Mouse (Mus musculus) cerebellum, adult 2 months (tissue): ENCODE results near the gene Ralgapa1. TPM values are rescaled to one million over a fixed set of nuclear protein-coding genes. Genes with fewer than 3 reads are reported as not detected.
"Not testable (repeated sequence)": the region's sequence is repeated elsewhere in the genome, so short reads cannot be mapped to it uniquely, and the experiment has no call there.

Source experiments
- DNase-seq, 2 experiments: peaks; one replicate each; pipeline ENCODE4 v3.0.0; 2021
- H3K27ac ChIP-seq: fragments of 200-500 bp; 2 replicates; pipeline ENCODE4 v1.5.1; 2012; ENCODE audit warnings: low read length, control low read depth, inconsistent platforms; ENCODE audit not compliant: insufficient read depth
- H3K27me3 ChIP-seq: fragments of 200-500 bp; 2 replicates; pipeline ENCODE4 v1.6.1; 2012; ENCODE audit warnings: inconsistent platforms, mild to moderate bottlenecking, low read length, moderate library complexity; ENCODE audit not compliant: control insufficient read depth, insufficient read depth
- H3K4me1 ChIP-seq: fragments of 200-500 bp; 2 replicates; pipeline ENCODE4 v1.6.1; 2011; ENCODE audit warnings: low read length; ENCODE audit not compliant: control insufficient read depth, insufficient read depth
- H3K4me3 ChIP-seq: fragments of 200-500 bp; replicated peaks from 2 replicates; pipeline ENCODE3; 2011; ENCODE audit warnings: mild to moderate bottlenecking, low read depth, low read length, control low read depth; ENCODE audit not compliant: insufficient read depth
- CTCF ChIP-seq: fragments of 200-500 bp; IDR thresholded peaks from 2 replicates; pipeline ENCODE4 v1.5.1; 2011; ENCODE audit warnings: low read depth, mild to moderate bottlenecking, control low read depth, low read length, moderate library complexity, borderline replicate concordance; ENCODE audit not compliant: insufficient read depth
- POLR2A ChIP-seq: fragments of 200-500 bp; IDR thresholded peaks from 2 replicates; pipeline ENCODE4 v1.6.1; 2011; ENCODE audit warnings: low read length, control low read depth, borderline replicate concordance; ENCODE audit not compliant: insufficient read depth
- WGBS: fragments of 180-500 bp; shearing (Covaris S2); methylation state at CpG from one replicate; pipeline ENCODE4 v1.1.7; 2018; 5-methylcytosine and 5-hydroxymethylcytosine counted together
- polyA plus RNA-seq: library from polyadenylated mRNA; depleted of rRNA; stranded (reverse); fragments of >200 nt; gene quantifications from 2 replicates; pipeline ENCODE4 v1.2.3, GENCODE M21; 2012

Ralgapa1 gene
- polyA plus RNA-seq, 1 experiment, result 56.6 TPM

GRCm38 (mm10) chr12:55600503-55600994, 220.4 kb downstream of the Ralgapa1 start:
- no peak overlapping the region for H3K4me3 ChIP-seq
- peak in 1 of 2 experiments; percentile 15 for DNase-seq
- H3K27ac ChIP-seq, result no peak overlapping the region
- H3K4me1 ChIP-seq, result no peaks in the 10 kb centered on the region; the same call in 1 of the 2 replicates
- H3K27me3 ChIP-seq, result no peaks in the 10 kb centered on the region; the same call in 1 of the 2 replicates
- 8% methylated on average over 42 of the region's 42 CpGs for WGBS
- TF ChIP-seq POLR2A, result no peak
- no peak for TF ChIP-seq CTCF

- DNase-seq, result peak; percentile 17 to 25
- Histone ChIP-seq H3K27ac (no peak overlapping the region), H3K27me3 (no peaks in the 10 kb centered on the region; the same call in 1 of the 2 replicates), H3K4me3 (no peak overlapping the region), H3K4me1 (no peaks in the 10 kb centered on the region; the same call in 1 of the 2 replicates)
- WGBS, result under 1% methylated on average over 109 of the region's 109 CpGs
- TF ChIP-seq CTCF (no peak), POLR2A (no peak)
Observed at GRCm38 (mm10) chr12:55599639-55600502, 221.1 kb downstream of the Ralgapa1 start.

DNA sequence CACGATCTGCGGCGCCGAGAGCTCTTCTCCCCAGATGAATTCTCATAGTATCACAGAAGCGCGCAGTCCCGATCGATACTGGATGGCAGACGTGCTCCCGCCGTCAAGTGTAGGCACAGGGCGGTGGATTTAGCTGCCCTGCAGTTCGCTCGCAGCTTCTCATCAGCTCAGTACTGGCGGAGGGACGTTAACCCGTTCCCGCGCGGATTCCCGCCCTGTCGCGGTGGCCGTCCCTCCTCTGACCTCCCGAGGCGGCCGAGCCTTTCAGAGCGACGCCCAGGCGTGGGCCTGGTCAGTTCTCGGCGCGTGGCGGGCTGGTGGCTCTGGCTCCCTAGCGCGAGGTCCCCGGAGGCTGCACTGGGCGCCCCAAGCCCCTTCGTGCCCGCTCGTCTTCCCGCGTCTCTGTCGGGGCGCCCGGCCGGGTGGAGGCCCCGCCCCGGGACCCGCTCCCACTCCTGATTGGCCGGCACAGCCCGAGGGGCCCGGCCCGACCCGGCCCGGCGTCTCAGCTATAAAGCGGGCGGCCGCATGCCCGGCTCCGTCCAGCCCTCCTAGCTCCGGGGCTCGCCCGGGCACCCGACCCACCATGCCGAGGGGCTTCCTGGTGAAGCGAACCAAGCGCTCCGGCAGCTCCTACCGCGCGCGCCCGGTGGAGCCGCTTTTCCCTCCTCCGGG, 221.9 kb downstream of the Ralgapa1 start, which contains the start of gene Insm2:
Gene Insm2 (plus strand): TSS at position 541 of the 675 bp plus-strand sequence.
- DNase-seq, result peak in 1 of 2 experiments; percentile 22
- Histone ChIP-seq H3K27me3 (no peaks in the 10 kb centered on the region; the same call in 1 of the 2 replicates), H3K4me3 (peak within 1 kb of the TSS; percentile 17), H3K4me1 (no peaks in the 10 kb centered on the region; the same call in 1 of the 2 replicates), H3K27ac (no peak within 1 kb of the TSS)
- no peak for TF ChIP-seq CTCF
- no peak for TF ChIP-seq POLR2A
- 1% methylated on average over 71 of the region's 77 CpGs for WGBS

DNA sequence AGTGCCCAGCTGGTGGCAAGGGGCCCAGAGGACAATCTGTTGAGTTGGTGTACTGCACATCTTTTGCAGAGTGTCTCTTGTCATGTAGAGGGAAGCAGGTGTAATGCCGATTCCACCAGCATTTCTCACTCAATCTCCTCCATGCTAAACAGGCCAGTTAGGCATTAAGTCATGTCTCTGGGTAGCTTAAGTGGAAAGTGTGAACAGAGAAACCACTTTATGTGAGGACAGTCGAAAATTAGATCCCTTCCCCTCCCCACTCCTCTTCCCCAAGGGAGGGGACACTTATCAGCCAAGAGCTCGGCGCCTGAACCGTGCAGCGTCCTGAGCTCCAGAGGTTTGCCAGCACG, 222.5 kb downstream of the Ralgapa1 start:
- TF ChIP-seq POLR2A, result no peak
- TF ChIP-seq CTCF, result no peak
- Histone ChIP-seq H3K27me3 (no peaks in the 10 kb centered on the region; the same call in 1 of the 2 replicates), H3K27ac (no peak overlapping the region), H3K4me3 (peak overlapping the region; percentile 17), H3K4me1 (no peaks in the 10 kb centered on the region; the same call in 1 of the 2 replicates)
- no peak for DNase-seq
- under 1% methylated on average over 7 of the region's 7 CpGs for WGBS

DNA sequence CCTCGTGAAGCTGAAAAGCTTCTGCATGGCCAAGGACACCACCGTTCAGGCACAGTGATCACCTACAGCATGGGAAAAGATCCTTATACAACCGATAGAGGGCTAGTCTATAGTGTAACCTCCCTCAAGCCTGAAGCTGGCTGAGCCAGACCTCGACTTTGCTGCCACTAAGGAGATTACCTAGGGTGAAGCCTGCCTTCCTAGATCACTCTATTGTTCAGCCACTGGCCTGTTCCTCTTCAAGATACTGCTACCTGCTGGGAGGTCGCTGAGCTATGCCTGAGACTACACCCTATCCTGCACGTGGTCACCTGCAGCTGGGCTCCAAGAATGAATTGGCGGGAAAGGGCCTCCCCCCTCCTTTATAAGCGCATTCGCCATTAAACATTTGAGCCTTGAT, 234.0 kb downstream of the Ralgapa1 start:
- 50% methylated on average over 9 of the region's 9 CpGs for WGBS
- not testable (repeated sequence) for H3K4me3 ChIP-seq, DNase-seq, H3K27me3 ChIP-seq, H3K4me1 ChIP-seq, H3K27ac ChIP-seq

- 5% methylated on average over 6 of the region's 6 CpGs for WGBS
- no peak for TF ChIP-seq POLR2A
- TF ChIP-seq CTCF, result no peak
Observed at GRCm38 (mm10) chr12:55573794-55574193, 247.2 kb downstream of the Ralgapa1 start.

DNA sequence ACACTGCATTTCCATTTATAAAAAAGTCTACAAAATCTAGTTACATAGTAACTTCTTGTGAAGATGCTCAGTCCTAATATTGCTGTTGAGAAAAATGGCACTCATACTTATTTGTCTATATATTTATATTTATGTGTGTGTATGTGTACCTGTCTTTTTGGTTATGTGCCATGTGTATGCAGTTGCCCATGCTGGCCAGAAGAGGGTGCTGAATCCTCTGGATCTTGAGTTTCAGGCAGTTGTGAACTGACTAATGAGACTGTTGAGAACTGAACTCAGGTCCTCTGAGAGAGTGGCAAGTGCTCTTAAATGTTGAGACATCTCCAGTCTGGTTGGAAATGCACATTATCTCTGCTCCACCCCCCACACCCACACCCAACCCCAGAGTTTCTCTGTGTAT, 247.9 kb downstream of the Ralgapa1 start:
- H3K4me3 ChIP-seq, result no peak overlapping the region
- TF ChIP-seq CTCF (no peak), POLR2A (no peak)
- no peaks in the 10 kb centered on the region for H3K27me3 ChIP-seq
- no peaks in the 10 kb centered on the region for H3K4me1 ChIP-seq
- no peak overlapping the region for H3K27ac ChIP-seq
- no peak for DNase-seq

More at GRCm38 (mm10) chr12:55573794-55574193, 247.2 kb downstream of the Ralgapa1 start:
- H3K27me3 ChIP-seq, result no peaks in the 10 kb centered on the region
- no peak overlapping the region for H3K4me3 ChIP-seq
- H3K4me1 ChIP-seq, result no peaks in the 10 kb centered on the region
- no peak overlapping the region for H3K27ac ChIP-seq
- DNase-seq, result peak in 1 of 2 experiments; percentile 4

- 84% methylated on average over 10 of the region's 10 CpGs for WGBS
- no peak for TF ChIP-seq POLR2A
- TF ChIP-seq CTCF, result no peak
- Histone ChIP-seq H3K27me3 (no peaks in the 10 kb centered on the region), H3K4me1 (no peaks in the 10 kb centered on the region), H3K27ac (no peak overlapping the region), H3K4me3 (no peak overlapping the region)
- DNase-seq, result no peak
Observed at GRCm38 (mm10) chr12:55571661-55572060, 249.3 kb downstream of the Ralgapa1 start.
